Mouse (Mus musculus): ENCODE data around the gene Nfix.

The Nfix gene

DNA sequence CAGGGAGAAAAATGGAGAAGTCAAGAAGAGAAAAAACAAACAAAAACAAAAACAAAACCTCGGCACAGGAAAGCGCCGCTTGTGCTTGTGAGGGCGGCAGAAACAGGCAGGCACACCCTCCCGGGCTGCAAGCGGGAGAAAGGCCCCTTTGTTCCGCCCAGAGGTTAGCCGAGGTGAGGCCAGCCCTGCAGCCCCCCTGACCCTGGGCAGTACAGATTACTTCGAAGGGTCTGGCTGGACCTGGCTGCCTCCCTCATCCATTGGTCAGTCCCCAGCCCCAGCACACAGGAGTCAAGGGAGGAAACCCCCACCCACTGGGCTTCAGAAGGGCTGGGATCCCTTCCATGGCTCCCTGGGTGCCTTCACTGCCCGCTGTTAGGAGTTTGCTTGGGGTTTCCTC lies 61.9 kb downstream of the Nfix start:
- DNase-seq (ENCODE audit: low spot score), result no peak

DNA sequence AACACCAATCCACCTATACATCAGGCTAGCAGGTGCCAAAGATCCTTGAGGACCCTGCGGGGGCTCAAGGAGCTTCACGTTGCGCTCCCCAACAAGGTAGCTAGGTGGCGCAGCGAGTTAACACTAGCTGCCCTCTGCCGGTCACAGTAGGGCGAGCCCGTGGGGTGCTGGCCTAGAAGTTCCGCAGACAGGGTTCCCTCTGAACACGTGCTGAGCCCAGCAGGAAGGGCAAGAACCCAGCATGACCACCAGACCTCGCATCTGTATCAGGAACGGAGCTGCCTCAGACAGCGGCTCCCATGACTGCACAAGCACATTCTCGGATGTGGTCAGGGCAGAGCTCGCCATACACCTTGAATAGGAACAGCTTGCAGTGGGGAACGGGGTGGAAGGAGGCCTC lies 62.5 kb downstream of the Nfix start:
- peak; percentile 76 for DNase-seq (ENCODE audit: low spot score)

DNA sequence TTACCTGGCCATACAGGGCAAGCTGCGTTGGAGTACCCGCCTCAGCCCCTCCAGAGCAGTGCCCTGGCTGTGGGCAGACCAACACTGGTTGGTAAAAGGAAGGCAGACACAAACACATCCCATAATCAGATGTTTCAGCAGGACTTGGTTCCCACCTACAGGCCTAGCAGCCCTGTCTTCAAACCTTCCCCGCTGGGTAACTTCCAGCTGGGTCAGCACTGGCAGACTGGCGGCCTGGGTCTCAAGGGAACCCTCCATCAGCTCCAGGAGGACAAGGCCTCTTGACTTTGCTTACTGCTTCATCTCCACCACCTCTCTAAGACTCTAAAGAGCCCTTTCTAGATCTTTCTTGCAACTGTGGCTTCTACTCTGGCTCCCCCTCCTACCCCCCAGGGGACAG lies 63.6 kb downstream of the Nfix start:
- no peak for DNase-seq (ENCODE audit: low spot score)

DNA sequence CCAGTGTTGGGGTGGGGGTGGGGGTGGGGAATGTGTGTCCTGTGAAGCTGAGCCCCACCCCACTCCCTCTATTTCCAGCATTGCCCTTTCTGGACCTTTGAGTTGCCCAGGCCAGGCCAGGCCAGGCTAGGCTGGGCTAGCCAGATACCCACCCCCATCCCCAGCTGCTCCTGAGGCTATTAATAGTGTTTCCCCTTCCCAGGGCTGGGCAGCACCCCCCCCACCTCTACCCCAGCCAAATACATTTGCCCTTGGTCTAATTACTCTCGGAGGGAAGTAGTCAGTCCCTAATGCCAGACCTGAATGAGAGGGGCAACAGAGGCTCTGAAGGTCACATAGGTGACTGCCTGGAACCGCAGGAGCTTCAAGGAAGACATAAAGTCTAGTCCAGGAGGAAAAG lies 64.5 kb downstream of the Nfix start:
- DNase-seq (ENCODE audit: low spot score), result no peak

DNA sequence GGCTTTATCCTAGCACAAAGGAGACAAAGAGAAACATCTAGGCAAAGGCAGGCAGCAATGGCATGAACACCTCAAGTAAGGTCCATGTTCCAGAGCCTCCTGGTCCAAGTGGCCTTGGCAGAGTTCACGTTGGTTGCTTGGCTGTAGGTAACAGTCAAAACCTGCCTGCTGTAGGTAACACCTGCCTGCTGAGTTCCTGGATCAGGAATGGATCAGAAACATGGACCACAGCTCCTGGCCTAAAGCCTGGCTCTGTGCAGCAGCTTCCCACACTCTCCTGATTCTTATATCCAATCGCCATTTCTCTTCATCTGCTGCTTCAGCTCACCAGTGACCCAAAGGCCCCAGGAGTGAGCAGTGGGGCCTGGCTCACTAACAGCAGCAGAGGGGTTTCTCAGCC lies 65.5 kb downstream of the Nfix start:
- no peak for DNase-seq (ENCODE audit: low spot score)

DNA sequence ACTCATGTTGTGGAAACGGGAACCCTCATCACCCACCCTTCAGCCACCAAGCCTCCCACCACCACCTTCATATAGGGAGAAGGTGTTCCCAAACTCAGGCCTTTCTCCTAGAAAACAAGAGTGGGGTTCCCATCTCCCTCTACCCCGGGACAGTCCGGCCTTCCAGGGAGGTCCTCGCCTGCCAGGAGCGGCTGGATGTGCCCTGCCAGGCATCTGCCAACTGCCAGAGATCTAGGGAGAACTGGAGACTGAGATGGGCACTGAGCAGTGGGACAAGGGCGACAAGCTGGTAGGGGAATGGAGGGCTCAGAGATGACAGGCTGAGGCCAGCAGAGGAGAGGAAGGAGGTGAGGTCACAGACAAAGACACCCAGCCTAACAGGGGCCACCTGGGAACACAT lies 66.2 kb downstream of the Nfix start:
- no peak for DNase-seq (ENCODE audit: low spot score)

DNA sequence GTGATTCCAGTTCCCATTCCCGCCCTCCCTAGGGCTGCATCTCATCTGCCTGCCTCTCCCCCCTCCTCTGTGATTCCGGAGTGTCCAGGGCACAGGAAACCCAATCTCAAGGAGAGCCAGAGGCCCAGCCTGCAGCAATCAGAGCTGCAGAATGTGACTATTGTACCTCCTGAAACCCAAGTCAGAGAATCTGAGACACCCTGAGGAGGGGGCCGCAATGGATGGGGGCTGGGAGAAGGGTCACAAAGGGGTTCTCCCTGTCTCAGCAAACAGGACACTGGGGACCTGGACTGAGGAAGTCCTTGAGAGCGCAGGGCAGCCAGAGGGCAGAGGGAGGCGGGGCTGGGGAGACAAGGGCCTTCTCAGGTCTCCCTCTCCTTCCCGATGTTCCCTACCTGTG lies 67.1 kb downstream of the Nfix start:
- no peak for DNase-seq (ENCODE audit: low spot score)

DNA sequence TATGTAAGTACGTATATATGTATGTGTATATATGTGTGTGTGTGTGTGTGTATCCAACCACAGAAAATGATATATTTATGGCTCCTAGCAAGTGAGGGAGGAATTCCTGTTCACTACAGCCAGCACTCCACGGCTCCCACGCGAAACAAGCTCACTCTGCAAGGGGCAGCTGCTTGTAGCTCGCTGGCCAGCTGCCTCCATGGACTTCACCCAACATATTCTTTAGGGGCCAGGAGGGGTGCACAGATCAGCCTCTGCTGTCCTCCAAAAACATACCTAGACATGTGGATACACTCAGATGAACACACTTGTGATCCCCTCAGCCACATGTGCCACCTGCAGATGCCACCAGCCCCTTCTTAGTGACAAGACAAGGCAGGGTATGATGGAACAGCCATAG lies 67.6 kb downstream of the Nfix start:
- DNase-seq (ENCODE audit: low spot score), result no peak

DNA sequence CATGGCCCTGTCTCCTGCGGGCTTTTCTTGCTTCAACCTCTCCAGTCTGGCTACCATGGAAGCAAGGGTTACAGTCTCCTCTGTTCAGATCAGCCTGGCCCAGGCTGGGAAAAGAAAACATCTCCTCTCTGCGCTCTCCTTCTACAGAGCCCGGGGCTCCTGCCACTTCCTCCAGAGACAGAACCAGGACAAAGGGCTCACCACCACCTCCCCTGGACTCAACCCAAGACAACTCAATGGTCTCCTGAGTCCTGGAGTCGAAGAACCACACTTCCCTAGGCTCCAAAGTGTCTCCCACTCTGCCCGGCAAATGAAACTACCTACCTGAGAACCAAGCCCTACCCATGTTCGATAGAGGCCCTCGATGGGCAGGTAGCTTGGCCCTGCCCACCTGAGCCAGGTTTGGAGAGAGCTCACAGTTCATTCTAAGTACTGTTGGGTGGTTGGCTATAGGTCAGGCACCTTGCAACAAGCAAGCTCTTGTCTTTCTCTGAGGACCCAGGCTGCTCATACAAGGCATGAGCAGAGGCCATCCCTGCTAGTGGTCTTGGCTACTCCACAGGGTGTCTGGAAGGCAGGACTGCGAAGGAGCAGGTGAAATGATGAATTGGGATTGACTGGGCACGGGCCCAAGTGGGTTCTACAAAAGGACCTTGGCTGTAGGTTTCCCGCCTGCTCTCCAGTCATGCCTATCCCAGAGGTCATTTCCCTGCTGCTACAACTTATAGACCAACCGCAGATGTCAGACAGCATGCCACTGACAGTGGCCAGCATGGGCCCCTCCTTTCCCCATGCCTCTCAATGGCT lies 68.6 kb downstream of the Nfix start:
- DNase-seq (ENCODE audit: low spot score), result no peak

DNA sequence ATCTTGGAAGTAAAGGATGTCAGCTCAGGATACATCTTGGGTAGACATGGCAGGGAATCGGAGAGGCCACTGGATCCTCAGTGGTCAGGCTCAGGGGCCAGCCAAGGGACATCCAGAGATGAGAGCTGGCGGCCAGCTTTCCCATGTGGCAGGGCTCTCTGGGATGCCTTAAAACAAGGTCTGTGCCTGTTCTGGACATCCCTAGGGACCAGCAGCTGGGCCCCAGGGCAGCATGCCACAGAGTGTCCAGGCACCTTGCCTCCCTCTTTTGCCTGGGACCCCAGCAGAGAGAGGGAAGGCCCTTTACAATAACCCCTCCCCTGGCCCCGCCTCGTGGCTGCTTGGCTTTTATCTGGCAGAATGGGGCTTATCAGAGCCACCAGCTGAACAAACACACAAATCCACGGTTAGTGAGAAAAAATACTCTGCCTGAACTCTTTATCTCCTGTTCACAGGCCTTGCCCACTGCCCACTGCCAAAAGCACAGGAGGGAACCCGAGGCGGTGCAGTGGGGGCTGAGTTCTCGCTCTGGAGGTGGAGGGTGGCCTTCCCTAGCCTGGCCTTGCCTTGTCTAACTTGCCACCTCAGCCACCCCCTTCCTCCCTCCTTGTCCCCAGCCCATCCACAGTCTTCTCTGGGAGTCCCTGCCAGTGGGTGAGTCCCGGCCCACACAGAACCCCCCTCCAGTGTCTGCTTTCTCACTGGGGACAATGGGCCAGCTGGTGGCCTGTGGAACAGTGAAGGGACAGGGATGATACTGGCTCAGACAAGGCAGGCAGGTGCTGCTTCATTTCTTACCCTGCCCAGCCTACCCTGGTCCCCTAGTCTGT lies 69.4 kb downstream of the Nfix start:
- DNase-seq (ENCODE audit: low spot score), result peak; percentile 66

DNA sequence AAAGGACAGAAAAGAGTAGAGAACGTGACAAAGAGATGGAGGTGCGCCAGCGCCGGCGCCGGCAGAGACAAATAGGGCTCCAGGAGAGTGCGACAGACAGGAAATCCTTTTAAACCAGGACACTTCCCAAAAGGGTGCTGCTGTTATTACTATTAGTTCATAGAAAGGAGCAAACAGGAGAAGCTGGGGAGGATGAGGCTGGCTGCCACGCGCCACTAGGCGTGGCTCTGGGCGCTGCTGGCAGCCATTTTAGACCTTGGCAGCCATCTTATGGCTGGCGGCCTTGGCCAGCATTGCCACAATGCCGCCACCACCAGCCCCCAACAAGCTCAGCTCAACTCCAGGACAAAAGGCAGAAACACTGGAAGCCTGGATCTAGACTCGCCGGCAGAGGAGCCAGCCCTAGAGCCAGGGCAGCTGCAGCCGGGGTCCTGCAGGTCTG lies 70.2 kb downstream of the Nfix start:
- no peak for DNase-seq (ENCODE audit: low spot score)

DNA sequence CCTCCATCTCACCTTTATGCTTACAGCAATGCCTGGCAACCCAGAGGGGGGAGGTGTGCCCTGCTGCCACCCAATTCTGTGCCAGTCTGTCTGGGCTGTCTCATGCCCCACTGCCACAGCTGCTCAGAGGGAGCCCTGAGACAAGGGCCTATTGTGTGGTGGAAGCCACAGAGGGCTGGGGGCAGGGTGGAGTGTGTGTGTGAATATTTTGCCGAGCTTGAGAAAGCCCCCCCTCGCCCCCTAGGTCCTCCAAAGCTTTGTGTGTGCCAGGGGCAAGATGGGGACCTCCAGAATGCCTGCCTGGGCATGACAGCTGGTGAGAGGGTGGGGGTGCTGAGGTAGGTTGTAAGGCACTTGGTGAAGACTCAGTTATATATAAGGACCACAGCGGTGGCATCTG lies 71.7 kb downstream of the Nfix start:
- DNase-seq (ENCODE audit: low spot score), result no peak

DNA sequence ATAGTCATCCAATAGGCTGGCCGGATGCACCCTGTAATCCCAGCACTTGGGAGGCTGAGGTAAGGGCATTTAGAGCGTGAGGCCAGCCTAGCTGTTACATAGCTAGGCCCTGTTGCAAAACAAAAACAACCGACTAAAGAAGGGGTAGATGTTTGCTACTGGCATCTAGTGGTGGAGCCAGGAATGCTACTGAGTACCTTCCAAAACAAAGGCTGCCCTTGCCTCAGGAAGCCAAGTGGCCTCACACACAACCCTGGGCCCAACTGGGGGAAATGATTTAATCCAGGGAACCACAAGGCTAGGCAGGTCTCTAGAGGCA lies 74.2 kb downstream of the Nfix start:
- no peak for DNase-seq (ENCODE audit: low spot score)

DNA sequence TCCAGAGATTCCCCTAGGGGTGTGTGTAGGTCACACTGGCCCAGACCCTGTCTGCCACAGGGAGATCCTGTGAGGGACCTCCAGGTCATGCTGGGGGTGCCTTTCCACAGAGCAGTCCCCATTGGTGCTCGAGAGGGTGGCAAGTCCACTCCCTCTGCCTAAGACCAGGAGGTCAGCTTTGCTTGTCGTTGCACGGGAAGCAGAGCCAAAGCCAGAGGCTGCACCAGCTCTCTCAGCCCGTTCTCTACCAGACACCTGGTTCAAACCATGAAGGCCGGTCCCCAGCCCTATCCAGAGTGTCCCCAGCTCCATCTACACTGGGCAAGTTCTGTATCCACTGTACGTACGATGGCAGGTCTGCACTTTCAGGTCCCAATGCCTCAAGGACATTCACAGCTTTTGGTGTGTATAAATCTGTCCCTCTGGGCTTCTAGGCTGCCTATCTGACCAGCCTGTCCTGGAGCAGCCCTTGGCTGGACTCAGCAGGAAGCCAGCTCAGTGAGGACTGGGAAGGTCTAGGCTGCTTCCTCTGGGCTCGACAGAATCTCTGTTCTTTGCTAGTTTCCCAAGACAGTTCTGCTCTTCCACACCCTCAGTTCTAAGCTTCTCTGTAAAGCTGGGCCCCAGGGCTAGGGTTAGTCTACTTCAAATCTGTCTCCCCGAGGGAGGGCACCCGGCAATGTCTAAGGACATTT lies 74.8 kb downstream of the Nfix start:
- DNase-seq (ENCODE audit: low spot score), result no peak

DNA sequence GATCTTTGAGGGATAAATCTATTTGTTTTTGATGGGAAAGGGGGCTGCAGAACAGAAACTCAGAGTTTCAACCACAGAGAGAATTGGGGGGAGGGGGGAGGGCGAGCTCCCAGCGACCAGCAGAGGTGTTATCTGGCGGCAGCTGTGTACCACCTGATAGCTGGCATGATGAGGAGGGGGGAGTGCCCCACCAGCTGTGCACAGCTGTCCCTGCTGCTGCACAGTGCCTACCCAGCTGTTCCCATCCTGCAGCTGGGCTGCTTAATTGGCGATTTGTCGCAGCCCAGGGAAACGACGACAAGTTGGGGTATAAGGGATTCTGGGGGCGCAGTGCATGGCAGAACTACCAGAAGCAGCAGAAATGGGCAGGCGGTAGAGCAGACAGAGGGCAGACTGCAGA lies 75.5 kb downstream of the Nfix start:
- DNase-seq (ENCODE audit: low spot score), result no peak

DNA sequence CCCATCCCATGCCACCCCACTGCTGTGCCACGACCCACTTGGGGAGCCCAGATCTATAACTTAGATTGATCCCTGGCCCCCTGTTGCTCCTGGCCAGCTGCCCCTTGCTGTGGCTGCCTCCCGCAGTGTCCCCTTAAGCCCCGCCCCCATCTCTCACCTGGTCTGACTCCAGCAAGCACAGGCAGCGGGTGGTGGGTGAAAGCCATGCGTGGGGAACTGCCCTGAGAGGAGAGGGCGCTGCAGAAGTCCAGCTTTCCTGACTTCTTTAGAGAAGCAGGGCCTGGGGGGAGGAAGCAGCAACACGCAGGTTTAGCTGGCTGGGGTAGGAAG lies 76.6 kb downstream of the Nfix start:
- no peak for DNase-seq (ENCODE audit: low spot score)

DNA sequence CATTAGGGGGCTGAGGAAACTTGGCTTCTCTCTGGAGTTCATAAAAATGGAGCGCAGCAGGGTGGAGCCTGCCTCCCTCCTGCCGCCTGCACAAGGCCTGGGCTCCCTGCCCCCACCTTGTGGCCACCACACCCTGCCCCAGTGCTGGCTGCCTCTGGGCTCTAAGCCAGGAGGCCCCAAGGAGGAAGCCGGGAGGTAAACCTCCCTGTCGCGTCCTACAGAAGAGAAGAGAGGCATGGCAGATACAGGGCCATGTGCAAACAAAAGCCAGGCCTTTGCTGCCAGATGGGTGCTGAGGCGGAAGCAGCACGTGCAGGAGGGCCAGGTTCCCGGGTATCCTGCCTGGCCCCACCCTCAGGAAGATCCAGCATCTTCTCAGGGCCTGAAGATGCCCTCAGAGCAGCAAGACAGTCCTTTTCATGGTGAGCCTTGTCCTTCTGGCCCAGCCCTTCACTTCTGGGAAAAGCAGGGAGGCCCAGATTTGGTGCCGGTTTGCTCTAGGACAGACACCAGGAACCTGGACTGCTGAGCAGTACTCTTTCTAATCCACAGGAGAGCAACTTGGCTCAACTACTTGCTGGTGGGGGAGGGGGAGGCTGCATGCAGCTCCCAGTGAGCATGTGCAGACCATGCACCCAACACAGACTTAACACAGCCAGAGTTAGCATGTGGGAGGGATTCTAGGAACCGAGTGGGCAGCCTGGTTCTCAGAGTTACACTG lies 77.1 kb downstream of the Nfix start, which contains the start of gene G430095P16Rik:
Gene G430095P16Rik, plus strand, starts transcription at position 158 of the 721 bp plus-strand sequence.
- DNase-seq (ENCODE audit: low spot score), result peak; percentile 74

DNA sequence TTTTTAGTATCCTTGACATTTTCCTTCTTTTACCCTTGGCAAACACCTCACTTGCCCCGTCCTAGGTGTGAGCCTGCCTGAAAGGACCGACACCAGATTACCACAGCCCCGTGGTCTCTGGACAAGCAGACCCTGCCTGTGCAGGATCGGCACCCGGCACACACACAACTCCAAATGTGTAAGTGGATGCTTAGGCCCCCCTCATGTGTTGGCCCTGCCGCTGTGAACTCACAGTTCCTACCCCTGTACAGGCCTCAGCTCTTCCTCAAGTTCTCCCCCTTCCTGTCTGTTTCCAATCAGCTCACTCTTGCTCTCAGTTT lies 77.7 kb downstream of the Nfix start:
- no peak for DNase-seq (ENCODE audit: low spot score)

DNA sequence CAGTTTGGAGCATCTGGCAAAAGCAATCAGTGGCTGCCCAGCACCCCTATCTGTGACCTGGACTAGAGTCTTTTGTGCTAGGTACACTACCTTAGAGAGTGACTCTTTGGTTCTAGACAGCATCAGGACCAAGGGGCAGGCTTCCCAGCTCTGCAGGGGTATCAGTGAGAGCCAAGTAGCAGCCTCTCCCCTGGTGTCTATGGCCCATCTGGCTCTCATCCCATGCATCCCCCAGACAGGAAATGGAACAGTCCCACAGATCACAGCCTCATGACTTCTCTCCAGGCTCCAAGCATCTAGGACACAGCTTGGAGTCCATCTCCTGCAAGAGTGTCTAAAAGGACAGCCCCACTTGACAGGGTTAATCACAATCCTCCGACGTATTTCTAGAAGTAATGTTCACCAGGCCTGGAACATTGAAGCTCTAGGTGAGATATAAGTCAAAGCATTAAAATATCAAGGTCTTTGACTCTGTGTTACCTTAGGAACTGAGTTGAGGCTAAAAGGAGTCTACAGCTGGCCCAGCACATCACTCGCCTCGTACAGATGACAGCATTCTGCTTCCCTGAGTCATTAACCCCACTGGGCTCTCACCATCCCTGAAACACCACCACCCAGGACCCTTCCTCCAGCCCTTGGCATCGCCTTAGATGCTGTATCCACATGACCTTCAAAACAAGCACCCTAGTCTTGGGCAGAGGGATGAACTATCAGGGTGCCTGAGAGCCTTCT lies 81.0 kb downstream of the Nfix start:
- no peak for DNase-seq (ENCODE audit: low spot score)

DNA sequence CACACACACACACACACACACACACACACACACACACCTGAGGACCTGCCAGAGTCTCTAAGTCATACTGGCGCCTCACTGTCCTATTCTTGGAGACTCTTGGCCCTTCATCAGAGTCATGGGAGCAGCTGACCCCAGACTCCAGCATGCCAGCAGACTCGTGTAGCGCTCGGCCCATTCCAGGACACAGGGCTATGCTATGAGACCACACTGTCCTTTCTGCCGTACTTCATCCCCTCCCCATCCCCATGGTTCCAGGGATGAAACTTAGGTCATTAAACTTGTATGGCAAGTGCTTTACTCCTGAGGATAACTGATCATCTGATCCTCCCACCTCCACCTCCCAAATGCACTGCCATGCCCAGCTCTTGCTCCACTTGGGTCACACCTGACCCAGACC lies 81.7 kb downstream of the Nfix start:
- no peak for DNase-seq (ENCODE audit: low spot score)

DNA sequence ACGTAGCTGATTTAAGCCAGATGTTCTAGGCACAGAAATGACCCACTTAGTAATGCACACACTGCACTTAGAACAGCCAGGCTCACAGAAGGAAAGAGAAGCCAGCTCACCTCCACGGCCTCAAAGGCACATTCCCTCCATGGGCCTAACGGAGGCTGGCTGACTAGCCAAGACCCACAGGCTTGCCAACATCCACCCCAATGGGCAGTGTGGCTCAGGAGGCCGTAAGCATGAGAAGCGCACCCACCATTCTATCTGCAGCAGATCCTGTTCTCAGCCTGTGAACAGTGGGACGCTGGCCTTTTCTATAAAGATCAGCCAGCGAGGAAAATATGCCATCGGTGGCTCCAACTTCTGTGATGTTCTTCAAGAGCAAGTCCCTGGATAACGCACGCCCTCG lies 83.4 kb downstream of the Nfix start:
- no peak for DNase-seq (ENCODE audit: low spot score)

DNA sequence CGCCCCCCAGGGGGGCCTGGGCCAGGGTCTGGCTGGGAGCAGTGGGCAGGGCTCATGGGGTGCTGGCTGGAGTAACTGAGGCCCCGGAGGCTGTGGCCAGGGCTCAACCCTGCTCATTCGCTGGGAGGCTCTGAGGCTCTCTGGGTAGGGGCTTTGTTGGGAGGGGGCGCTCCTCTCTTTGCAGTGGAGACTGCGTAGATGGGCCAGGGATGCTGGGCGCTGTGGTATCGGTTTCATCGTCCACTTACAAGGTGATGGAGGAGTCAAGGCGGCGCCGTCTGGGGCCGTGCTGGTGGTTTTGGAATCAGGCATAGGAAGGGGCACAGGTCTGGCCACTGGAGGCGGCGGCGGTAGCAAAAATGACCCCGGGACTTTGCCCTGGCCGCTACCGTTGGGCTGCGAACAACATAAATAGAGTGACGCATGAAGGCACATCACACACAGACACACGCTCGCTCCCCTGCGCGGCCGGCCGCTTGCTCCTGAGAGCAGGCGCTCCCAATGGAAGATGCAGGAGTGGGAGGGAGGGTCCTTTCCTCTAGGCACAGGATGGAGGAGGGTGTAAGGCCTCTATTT lies 84.2 kb downstream of the Nfix start:
- no peak for DNase-seq (ENCODE audit: low spot score)

Measured in testis, postnatal 14 days (tissue).